Mouse (Mus musculus): Measurements from ENCODE around the gene Asl.
"Not testable (repeated sequence)": the region's sequence is repeated elsewhere in the genome, so short reads cannot be mapped to it uniquely, and the experiment has no call there.

The Asl gene

DNA sequence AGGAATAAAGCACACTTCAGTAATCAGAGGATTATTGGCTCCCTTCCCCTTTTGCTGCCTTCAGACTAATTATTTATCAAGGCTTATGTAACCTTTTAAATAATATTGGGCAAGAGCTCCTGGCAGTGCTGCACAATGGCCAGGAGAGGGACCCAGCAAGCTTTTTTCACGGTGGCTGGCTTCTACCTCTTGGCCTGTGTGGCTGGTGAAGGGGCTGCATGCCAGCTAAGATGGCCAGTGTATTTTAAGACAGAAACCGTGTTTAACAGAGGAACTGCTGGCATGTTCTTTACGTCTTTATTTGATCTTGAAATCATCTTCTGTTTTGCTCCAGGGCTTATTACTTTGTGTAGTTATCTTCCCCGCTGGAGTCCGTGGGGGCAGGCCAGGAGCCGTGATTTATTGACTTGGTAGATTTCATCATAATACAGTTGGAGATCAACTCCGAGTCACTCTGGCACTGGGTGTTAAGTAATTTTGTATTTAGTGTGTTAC lies 15.2 kb upstream of the Asl start:
- DNase-seq: no peak

DNA sequence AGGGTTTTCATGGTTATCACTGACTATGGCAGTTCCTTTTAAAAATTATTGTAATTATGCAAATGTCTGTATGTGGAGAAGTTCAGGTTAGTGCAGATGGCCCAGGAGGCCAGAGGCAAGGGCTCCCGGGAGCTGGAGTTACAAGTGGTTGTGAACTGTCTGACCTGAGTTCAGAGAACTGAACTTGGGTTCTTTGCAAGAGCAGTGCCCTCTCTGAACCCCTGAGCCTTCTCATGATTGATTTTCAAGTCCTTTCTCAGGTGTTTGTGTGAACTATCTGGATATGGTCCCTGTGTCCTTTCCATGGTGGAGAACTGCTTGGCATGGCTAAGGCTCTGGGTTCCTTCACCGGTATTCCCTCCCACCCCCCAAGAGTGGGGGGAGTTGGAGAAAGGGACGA lies 14.7 kb upstream of the Asl start:
- DNase-seq: no peak

GRCm38 (mm10) chr5:130041262-130041661 lies 12.2 kb upstream of the Asl start:
- DNase-seq: no peak

DNA sequence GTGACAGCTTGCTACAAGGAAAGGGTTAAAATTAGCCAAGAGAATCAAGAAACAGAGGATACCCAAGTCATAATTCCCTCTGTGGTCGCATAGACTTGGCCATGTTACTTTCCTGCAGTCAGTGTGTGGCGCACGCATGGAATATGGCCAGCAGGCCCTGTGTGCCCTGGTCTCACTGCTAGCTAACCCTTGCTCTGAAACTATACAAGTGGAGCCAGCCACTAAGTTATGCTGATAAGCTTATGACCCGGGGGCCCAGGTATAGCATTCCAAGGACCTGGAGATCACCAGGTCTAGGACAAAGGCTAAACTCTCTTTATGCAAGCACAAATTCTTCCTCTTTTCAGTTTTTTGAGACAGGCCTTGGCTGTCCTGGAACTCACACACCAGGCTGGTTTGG lies 11.8 kb upstream of the Asl start:
- no peak for DNase-seq

GRCm38 (mm10) chr5:130037752-130038455 lies 8.9 kb upstream of the Asl start:
- DNase-seq: peak in 1 of 2 experiments; percentile 15

DNA sequence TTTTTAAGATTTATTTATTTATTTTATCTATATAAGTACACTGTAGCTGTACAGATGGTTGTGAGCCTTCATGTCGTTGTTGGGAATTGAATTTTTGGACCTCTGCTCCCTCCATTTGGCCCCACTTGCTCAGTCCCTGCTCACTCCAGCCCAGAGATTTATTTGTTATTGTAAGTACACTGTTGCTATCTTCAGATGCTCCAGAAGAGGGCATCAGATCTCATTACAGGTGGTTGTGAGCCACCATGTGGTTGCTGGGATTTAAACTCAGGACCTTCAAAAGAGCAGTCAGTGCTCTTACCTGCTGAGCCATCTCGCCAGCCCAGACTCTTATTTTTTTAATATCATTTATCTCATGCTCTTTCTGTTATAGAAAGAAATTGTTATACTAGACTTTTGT lies 7.3 kb upstream of the Asl start:
- not testable (repeated sequence) for DNase-seq

GRCm38 (mm10) chr5:130033869-130034268 lies 4.8 kb upstream of the Asl start:
- no peak for DNase-seq

- no peak for DNase-seq
Measured at GRCm38 (mm10) chr5:130031410-130032390, 2.7 kb upstream of the Asl start.

GRCm38 (mm10) chr5:130027696-130028095 lies 1.4 kb downstream of the Asl start:
- no peak for DNase-seq

GRCm38 (mm10) chr5:130027134-130027533 lies 1.9 kb downstream of the Asl start:
- DNase-seq: no peak

- peak; percentile 59 to 80 for DNase-seq
Measured at GRCm38 (mm10) chr5:130023767-130024539, 5.1 kb downstream of the Asl start.

- DNase-seq: no peak
Measured at GRCm38 (mm10) chr5:130023067-130023766, 5.8 kb downstream of the Asl start.

DNA sequence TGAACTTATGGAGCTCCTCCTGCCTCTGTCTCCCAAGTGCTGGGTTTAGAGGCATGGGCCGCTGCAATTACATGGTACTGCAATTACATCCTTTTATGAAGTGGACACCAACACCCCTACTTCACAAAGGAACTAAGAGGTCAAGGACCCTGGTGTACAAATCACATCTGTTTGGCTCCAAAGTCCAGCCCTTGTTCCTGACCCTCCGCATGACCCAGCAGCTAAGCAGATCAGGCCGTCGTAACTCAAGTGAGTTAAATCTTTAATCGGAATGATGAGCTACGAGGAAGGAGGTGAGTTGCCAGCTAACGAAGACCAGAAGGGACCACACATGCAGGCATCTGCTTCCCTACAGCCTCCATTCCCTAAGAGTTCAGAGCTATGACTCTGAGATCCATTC lies 6.7 kb downstream of the Asl start:
- no peak for DNase-seq

DNA sequence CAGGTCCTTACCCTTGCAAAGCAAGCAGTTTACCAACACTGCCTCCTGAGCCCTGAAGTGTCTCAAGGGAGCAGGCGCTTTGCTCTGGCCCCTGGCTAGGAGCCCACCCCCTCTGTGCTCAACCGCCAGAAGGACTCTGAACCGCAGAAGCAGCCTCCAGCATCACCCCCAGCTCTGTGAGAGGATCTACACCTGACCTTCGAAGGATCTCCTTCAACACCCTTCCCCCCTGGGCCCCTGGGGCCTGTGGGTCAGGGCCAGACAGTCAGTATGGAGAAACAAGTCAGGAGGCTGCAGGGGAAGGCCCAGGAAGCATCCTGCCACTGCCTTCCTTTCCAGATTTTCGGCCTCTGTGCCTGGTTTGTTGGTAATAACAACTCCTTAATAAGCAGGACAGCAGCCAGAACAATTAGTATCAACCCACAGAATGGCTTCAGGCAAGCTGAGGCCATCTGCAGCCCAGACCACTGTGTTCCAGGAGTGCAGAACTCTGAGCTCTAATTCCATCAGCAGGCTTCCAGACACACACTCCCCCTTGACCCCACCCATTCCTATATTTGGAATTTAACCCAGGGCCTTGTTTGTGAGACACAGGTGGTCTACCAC lies 7.6 kb downstream of the Asl start:
- no peak for DNase-seq

- DNase-seq: no peak
Measured at GRCm38 (mm10) chr5:130019461-130019860, 9.6 kb downstream of the Asl start.

DNA sequence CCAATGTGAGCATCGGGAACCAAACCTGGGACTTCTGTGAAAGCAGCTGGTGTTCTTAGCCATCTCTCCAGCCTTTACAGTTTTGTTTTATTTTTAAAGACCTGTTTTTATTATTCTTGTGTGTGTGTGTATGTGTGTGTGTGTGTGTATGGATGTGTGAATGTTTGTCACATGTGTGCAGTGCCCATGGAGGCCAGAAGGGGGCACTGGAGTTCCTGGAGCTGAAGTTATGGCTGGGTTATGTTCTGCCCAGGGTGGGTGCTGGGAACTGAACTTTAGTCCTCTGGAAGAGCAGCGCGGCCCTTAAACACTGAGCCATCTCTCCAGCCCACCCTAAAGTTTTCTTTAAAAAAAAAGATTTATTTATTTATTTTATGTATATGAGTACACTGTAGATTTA lies 13.9 kb downstream of the Asl start:
- no peak for DNase-seq

DNA sequence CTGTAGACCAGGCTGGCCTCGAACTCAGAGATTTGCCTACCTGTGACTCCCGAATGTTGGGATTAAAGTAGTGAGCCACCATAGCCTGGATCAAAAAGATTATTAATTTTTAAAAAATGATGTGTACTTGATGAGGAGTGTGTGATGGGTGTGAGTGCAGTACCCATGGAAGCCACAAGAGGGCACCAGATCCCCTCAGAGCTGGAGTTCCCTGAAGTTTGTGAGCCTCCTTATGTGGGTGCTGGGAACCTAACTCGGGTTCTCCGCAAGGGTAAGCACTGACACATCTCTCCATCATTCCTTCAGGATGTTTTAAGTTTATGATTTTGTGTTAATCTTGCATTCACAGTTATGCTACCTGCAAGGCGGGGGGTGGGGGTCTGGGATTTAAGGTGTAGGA lies 18.1 kb downstream of the Asl start:
- DNase-seq: no peak

DNA sequence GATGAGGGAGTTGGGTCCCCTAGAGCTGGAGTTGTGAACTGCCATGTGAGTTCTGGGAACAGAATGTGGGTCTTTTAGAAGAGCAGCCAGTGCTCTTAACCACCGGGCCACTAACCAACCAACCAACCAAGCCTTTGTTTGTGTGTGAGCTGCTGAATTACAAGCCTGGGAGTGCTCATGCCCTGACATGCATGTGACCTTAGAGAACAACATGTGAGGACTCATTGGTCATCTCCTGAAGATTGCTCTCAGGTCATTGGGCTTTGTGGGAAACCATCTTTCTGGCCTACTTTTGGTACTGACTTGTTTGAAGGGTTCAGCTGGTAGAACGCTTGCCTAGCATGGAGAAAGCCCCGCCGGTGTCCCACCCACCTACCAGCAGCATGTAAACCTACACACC lies 19.3 kb downstream of the Asl start:
- DNase-seq: no peak

GRCm38 (mm10) chr5:130008034-130008590 lies 20.9 kb downstream of the Asl start:
- no peak for DNase-seq

GRCm38 (mm10) chr5:130007344-130007743 lies 21.7 kb downstream of the Asl start:
- DNase-seq: no peak

GRCm38 (mm10) chr5:130003229-130003628 lies 25.8 kb downstream of the Asl start:
- no peak for DNase-seq

Data from thymus, adult 18-20 months (tissue).